Mouse (Mus musculus) mesoderm, embryonic 11.5 days (tissue): ENCODE results near the gene Itsn1.
A peak's percentile ranks its signal among the peaks of the same experiment; 100 is the strongest.

Source experiments
- DNase-seq: peaks from one replicate; pipeline ENCODE4 v3.0.0-alpha.2; 2012; ENCODE audit warnings: low read depth, low spot score

Itsn1 gene

GRCm38 (mm10) chr16:91905987-91906386 is 176.9 kb downstream of the Itsn1 start:
- DNase-seq: no peak

- no peak for DNase-seq
These were observed 177.6 kb downstream of the Itsn1 start for GRCm38 (mm10) chr16:91906672-91907071.

DNA sequence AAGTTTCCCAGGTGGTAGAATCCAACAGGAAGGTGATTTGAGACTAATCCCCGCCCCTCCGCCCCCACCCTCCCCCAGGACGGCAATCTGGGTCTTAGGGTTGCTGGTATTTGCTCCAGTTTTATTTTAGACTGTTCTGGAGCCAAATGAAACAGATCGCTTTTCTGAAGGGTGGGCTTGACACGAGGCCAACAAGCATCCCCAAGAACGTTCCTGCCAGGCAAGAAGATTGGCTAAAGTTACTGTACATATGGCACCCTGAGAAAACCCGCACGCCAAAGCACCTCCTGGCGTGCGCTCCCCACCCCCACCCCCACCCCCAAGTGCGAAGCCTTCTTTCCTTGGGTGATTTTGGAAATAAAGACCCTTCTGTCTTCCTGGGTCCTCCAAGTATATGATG is 178.1 kb downstream of the Itsn1 start:
- no peak for DNase-seq

DNA sequence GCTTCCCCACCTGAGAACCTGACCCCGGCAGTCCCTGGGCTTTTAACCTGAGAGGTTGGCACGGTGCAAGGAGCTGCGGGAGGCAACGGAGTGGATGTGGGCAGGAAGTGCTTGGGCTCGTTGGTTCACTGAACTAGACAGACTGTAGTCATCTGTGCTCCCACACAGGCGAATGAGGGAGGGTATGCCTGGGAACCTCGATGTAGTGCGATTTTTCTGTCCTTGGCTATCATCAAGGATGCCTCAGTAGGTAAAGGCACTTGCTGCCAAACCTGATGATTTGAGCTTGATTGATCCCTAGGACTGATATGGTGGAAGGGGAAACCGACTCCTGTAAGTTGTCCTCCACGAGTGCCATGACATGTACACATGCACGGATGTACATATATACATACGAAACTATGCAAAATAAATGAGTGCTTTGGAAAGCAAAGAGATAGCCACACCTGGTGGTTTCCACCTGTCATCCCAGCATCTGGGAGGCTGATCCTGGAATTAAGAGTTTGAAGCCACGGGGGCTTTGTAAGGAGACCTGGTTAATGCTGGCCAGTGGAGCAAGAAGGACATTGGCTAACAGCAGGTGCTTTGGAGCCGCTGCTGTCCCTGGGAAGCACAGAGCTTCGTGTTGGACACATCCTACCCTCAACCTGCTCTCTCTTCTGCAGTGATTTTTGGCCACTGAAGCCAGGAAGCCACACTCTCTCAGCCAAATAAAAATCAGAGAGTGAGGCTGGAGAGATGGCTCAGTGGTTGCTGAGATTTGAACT is 180.7 kb downstream of the Itsn1 start:
- DNase-seq: no peak

GRCm38 (mm10) chr16:91917631-91918096 is 188.6 kb downstream of the Itsn1 start:
- peak; percentile 87 for DNase-seq

DNA sequence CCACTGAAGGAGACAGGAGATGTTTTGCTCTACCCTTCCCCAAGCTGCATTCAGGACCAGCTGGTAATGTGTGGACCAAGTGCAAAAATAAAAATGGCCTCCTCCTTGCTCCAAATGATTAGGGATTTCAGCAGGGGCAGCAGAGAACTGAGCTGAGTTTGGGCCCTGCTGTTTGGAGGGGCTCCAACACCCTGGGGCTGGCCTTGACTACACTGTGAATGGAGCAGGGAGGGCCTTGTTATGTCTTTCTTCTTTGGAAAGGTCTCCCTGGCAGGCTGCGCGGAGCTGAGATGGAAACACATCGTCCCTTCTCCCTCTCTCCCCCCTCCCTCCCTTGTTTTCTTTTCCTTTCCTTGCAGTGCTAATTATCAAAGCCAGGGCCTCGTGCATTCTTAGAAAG is 189.4 kb downstream of the Itsn1 start:
- DNase-seq: no peak

DNA sequence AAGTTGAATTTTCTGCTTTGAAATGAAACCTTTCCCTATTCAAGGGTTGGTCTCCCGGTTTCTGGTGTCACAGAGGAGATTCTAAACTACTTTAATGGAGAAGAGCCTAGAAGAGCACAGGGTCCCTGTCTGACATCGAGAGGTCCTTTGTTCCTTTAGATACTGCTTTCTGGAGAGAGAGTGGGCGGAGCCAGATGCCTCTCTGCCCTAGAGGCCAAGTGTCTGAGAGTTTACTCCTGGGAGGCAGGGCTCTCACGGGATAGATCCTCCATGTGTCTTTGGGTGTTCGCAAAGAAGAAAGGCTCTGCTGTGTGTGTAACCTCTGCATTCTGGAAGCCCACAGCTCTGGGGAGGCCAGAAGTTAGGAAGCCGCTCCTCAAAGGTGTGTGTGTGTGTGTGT is 190.0 kb downstream of the Itsn1 start:
- no peak for DNase-seq

GRCm38 (mm10) chr16:91921340-91921739 is 192.3 kb downstream of the Itsn1 start:
- no peak for DNase-seq

DNA sequence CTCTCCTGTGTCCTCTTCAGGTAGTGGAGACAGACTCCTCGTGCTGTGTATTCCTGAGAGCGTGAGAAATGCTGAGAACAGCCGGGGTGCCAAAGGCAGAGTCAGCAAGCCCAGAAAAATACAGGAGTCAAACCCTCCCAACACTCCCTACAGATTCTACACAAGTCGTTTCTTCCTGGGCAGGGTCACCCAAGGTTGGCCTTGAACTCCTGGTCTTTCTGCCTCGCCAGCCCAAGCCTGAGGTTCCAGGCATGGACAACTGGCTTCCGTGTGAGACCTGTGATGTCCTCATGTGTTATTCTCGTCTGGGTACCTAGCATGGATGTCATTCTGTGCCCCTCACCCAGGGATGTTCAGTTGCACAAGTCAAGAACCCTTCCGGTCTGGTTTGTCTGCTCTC is 193.9 kb downstream of the Itsn1 start:
- no peak for DNase-seq

DNA sequence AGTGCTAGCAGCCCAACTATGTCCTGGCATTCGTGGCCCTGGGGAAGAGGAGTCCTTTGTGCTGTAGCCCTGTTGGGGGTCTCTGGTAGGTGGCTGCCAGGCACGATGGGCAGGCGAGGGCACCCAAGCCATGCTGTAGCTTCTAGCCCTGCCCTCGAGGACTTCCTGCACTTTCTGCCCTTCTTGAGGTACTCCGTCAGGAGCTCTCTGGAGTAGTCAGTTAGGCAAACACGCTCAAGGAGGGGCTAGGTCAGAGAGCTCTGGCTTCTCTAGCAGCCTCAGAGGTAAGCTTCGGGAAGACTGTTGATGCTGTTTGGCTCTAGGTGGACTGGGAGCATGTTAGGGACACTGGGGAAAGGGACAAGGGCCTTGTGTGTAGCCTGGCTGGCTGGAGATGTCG is 195.3 kb downstream of the Itsn1 start:
- no peak for DNase-seq

- DNase-seq: no peak
These were observed 199.0 kb downstream of the Itsn1 start for GRCm38 (mm10) chr16:91927911-91928630.

GRCm38 (mm10) chr16:91931078-91932013 is 202.3 kb downstream of the Itsn1 start:
- DNase-seq: peak; percentile 97

GRCm38 (mm10) chr16:91932082-91932690 is 203.1 kb downstream of the Itsn1 start:
- no peak for DNase-seq

DNA sequence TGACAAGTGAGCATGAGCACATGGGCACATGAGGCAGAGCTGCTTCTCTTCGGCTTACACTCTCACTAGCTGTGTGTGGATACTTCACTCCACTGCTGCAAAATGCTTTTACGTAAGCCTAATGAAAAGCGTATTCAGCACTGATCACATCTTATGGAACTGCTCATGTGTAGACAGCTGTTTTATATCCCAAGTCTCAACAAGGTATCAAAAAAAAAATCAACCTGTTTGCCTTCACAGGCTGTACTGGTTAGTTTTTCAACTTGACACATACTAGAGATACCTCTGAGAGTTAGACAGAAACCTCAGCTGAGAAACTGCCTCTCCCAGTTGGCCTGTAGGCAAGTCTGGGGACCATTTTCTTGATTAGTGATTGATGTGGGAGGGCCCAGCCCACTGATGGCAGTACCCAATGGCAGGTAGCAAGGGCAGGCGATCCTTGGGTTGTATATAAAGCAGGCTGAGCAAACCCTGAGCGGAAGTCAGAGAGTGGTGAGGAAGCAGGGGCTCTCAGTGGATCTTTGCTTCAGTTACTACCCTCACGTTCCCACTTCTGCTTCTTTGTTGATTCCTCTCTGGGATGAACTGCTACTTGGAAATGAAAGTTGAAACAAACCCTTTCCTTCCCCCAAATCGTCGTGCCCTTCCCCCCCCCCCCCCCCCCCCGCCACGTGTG is 203.9 kb downstream of the Itsn1 start:
- DNase-seq: no peak

GRCm38 (mm10) chr16:91935108-91935507 is 206.0 kb downstream of the Itsn1 start:
- peak; percentile 74 for DNase-seq

DNA sequence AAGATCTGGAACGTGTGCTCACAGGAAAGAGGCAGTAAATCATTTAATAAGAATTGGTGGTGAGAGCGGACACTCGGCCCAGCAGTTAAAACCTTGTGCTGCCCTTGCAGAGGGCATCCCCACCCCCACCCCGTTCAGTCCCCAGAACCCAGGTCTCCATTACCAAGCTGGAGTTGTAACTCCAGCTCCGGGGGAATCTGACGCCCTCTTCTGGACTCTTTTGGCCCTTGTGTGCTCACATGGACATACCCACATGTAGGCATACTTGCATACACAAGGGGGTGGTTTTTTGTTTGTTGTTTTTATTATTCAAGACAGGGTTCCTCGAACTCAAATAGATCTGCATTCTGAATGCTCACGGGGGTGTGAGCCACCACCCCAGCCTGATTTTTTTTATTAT is 206.6 kb downstream of the Itsn1 start:
- DNase-seq: no peak

- DNase-seq: peak; percentile 90
These were observed 207.4 kb downstream of the Itsn1 start for GRCm38 (mm10) chr16:91936340-91937030.

GRCm38 (mm10) chr16:91937281-91937680 is 208.2 kb downstream of the Itsn1 start:
- no peak for DNase-seq

DNA sequence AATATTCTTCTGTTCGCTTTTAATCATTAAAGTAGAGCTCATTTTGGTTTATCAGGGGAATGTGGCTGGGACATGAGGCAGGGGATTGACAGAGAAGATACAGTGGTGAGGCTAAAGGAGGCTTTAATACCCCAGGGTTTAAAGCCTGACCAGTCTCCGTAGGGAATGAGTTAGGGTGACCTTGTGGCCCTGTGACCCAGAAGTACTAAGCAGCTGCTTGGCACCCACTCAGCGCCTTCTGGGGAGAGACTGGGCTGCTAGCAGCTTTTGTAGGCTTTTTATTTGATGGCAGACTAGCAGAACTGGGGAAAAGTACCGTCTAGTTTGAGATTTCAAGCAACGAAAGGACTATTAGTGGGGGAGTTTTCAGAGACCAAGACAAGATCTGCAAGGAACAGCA is 209.1 kb downstream of the Itsn1 start:
- no peak for DNase-seq

DNA sequence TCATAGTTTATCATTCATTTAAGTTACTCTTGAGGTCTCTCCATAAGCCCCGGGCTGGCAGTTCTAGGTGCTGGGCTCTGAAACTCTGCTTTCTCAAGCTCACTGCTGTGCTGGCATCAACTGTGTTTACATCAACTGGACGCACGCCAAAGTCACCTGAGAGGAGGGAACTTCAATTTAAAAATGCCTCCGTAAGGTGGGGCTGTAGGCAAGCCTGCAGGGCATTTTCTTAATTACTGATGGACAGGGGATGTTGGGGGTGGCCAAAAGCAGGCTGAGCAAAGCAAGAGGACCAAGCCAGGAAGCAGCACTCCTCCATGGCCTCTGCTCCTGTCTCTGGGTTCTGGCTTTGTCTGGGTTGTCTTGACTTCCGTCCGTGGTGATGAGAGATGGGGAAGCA is 211.6 kb downstream of the Itsn1 start:
- DNase-seq: no peak
